Mouse (Mus musculus) erythroid progenitor cell, adult 5-6 weeks (primary cell): ENCODE results near the gene Foxk2. TPM values are rescaled to one million over a fixed set of nuclear protein-coding genes. Genes with fewer than 3 reads are reported as not detected.

Experiments used
- ATAC-seq: replicated peaks from 2 replicates; pipeline ENCODE4 v1.8.0; 2016; ENCODE audit warnings: moderate number of reproducible peaks, mild to moderate bottlenecking, moderate TSS enrichment, inconsistent platforms; ENCODE audit not compliant: poor library complexity, low FRiP score, severe bottlenecking
- total RNA-seq, 2 experiments: library from RNA; stranded (forward) in 1 of 2; stranded (reverse) in 1 of 2; fragments of 150-400 nt in 1 of 2; fragments of 186-747, 209-891 nt in 1 of 2; gene quantifications; 2 replicates each; pipeline versions ENCODE4 v1.2.3 to v1.2.4; 2015 to 2017; ENCODE audit warnings: low replicate concordance in 2 of 2

Foxk2 gene
- total RNA-seq, 2 experiments from 2014 or later = 15.8 to 18.4 TPM

GRCm38 (mm10) chr11:121353326-121354090 is 93.7 kb downstream of the Foxk2 start:
- ATAC-seq = peak; percentile 55

- ATAC-seq = peak; percentile 94
Measured at GRCm38 (mm10) chr11:121354091-121354707, 94.4 kb downstream of the Foxk2 start, which contains the start of gene Wdr45b. Gene Wdr45b (minus strand): TSS chr11:121354445.

Other genes with a start within 250 kb of the Foxk2 start
- 4.0 and 13.0 TPM in 2 replicates for gene Cd7, start 220.6 kb upstream of the Foxk2 start, total RNA-seq (2015; ENCODE audit: low replicate concordance)
- 1.2 TPM in 1 of 2 replicates, not detected in the other for gene Cd7, start 220.6 kb upstream of the Foxk2 start, total RNA-seq (2017; ENCODE audit: low replicate concordance)
- gene Sectm1b, start 196.4 kb upstream of the Foxk2 start, total RNA-seq (2015; ENCODE audit: low replicate concordance) = not detected in 2 replicates
- gene Sectm1b, start 196.4 kb upstream of the Foxk2 start, total RNA-seq (2017; ENCODE audit: low replicate concordance) = not detected in 2 replicates
- gene Sectm1a, start 178.8 kb upstream of the Foxk2 start, total RNA-seq (2015; ENCODE audit: low replicate concordance) = not detected in 2 replicates
- gene Sectm1a, start 178.8 kb upstream of the Foxk2 start, total RNA-seq (2017; ENCODE audit: low replicate concordance) = not detected in 2 replicates
- gene Tex19.2, start 141.3 kb upstream of the Foxk2 start, total RNA-seq (2015; ENCODE audit: low replicate concordance) = not detected in 2 replicates
- not detected in 2 replicates for gene Tex19.2, start 141.3 kb upstream of the Foxk2 start, total RNA-seq (2017; ENCODE audit: low replicate concordance)
- gene Tex19.1, start 113.8 kb upstream of the Foxk2 start, total RNA-seq (2015; ENCODE audit: low replicate concordance) = not detected in 2 replicates
- not detected in 2 replicates for gene Tex19.1, start 113.8 kb upstream of the Foxk2 start, total RNA-seq (2017; ENCODE audit: low replicate concordance)
- gene Uts2r, start 99.7 kb upstream of the Foxk2 start, total RNA-seq (2015; ENCODE audit: low replicate concordance) = not detected in 2 replicates
- gene Uts2r, start 99.7 kb upstream of the Foxk2 start, total RNA-seq (2017; ENCODE audit: low replicate concordance) = not detected in 2 replicates
- 0.42 and 0.72 TPM in 2 replicates for gene Hexdc, start 55.6 kb upstream of the Foxk2 start, total RNA-seq (2015; ENCODE audit: low replicate concordance)
- 4.7 and 5.8 TPM in 2 replicates for gene Hexdc, start 55.6 kb upstream of the Foxk2 start, total RNA-seq (2017; ENCODE audit: low replicate concordance)
- gene Ogfod3, start 55.3 kb upstream of the Foxk2 start, total RNA-seq (2015; ENCODE audit: low replicate concordance) = 4.3 and 8.4 TPM in 2 replicates
- 1.9 and 2.1 TPM in 2 replicates for gene Ogfod3, start 55.3 kb upstream of the Foxk2 start, total RNA-seq (2017; ENCODE audit: low replicate concordance)
- gene Cybc1, start 30.7 kb upstream of the Foxk2 start, total RNA-seq (2015; ENCODE audit: low replicate concordance) = 24.3 and 34.6 TPM in 2 replicates
- 27.3 and 47.9 TPM in 2 replicates for gene Cybc1, start 30.7 kb upstream of the Foxk2 start, total RNA-seq (2017; ENCODE audit: low replicate concordance)
- gene Narf, start 22.7 kb upstream of the Foxk2 start, total RNA-seq (2015; ENCODE audit: low replicate concordance) = 109 and 126 TPM in 2 replicates
- 181 and 186 TPM in 2 replicates for gene Narf, start 22.7 kb upstream of the Foxk2 start, total RNA-seq (2017; ENCODE audit: low replicate concordance)
- 25.2 and 30.6 TPM in 2 replicates for gene Wdr45b, start 94.5 kb downstream of the Foxk2 start, total RNA-seq (2015; ENCODE audit: low replicate concordance)
- 26.9 and 33.6 TPM in 2 replicates for gene Wdr45b, start 94.5 kb downstream of the Foxk2 start, total RNA-seq (2017; ENCODE audit: low replicate concordance)
- not detected in 2 replicates for gene Rab40b, start 128.3 kb downstream of the Foxk2 start, total RNA-seq (2015; ENCODE audit: low replicate concordance)
- 0.90 TPM in 1 of 2 replicates, not detected in the other for gene Rab40b, start 128.3 kb downstream of the Foxk2 start, total RNA-seq (2017; ENCODE audit: low replicate concordance)
- 107 and 114 TPM in 2 replicates for gene Fn3krp, start 161.4 kb downstream of the Foxk2 start, total RNA-seq (2015; ENCODE audit: low replicate concordance)
- gene Fn3krp, start 161.4 kb downstream of the Foxk2 start, total RNA-seq (2017; ENCODE audit: low replicate concordance) = 161 and 188 TPM in 2 replicates
- gene Fn3k, start 174.9 kb downstream of the Foxk2 start, total RNA-seq (2015; ENCODE audit: low replicate concordance) = 245 and 327 TPM in 2 replicates
- gene Fn3k, start 174.9 kb downstream of the Foxk2 start, total RNA-seq (2017; ENCODE audit: low replicate concordance) = 308 and 310 TPM in 2 replicates
- 84.7 and 94.8 TPM in 2 replicates for gene Tbcd, start 192.0 kb downstream of the Foxk2 start, total RNA-seq (2015; ENCODE audit: low replicate concordance)
- gene Tbcd, start 192.0 kb downstream of the Foxk2 start, total RNA-seq (2017; ENCODE audit: low replicate concordance) = 90.7 and 125 TPM in 2 replicates